Mouse (Mus musculus) frontal cortex, postnatal 36 days (tissue): ENCODE measurements around the gene Krtap21-1.

Experiments
- DNase-seq, 2 experiments: peaks; one replicate each; pipeline ENCODE4 v3.0.0; 2022; ENCODE audit warnings: low spot score in 2 of 2

Krtap21-1 gene

GRCm38 (mm10) chr16:89403768-89404167 is at the start of gene Krtap21-1:
Gene Krtap21-1 (minus strand): TSS chr16:89403868.
- no peak for DNase-seq

DNA sequence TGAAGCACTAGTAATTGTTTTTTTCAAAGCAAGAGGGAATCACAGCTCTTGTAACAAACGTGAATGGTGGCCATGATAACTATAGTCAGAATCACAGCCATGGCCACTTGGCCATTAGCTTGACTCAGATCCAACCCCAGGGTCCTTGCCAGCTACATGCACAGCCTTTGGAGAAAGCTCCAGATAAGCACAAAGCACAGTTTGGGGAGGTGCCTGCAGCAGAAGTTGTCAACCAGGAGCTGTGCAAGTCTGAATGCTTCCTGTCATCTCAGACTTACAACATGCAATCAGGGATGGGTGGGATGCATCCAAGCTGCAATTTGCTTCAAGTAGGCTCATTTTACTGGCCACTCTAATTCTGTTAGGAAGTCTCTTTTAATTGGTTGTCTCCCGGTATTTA is 25.9 kb upstream of the Krtap21-1 start:
- DNase-seq: no peak

- DNase-seq: no peak
Measured at GRCm38 (mm10) chr16:89425310-89425709, 21.6 kb upstream of the Krtap21-1 start.

DNA sequence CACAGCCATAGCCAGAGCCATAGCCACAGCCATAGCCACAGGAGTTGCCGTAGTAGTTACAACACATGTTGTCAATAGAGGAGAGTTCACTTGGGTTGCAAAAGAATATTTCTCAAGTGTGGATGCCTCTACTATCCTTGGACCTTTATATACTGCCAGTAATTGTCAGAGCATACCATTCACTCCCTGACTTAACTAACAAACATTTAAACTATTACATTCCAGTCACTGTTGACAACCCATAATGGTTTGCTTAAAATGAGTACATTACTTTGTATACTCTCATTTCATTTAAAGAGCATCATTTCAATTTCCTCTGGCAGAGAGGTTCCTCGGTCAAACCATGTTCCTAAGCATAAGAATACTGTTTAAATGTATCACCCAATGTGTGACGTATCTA is 16.3 kb upstream of the Krtap21-1 start, which contains the start of gene Krtap6-2:
Krtap6-2 (minus strand) TSS at position 101 of the 400 bp plus-strand sequence.
- no peak for DNase-seq

- no peak for DNase-seq
Measured at GRCm38 (mm10) chr16:89416311-89416710, 12.6 kb upstream of the Krtap21-1 start.

DNA sequence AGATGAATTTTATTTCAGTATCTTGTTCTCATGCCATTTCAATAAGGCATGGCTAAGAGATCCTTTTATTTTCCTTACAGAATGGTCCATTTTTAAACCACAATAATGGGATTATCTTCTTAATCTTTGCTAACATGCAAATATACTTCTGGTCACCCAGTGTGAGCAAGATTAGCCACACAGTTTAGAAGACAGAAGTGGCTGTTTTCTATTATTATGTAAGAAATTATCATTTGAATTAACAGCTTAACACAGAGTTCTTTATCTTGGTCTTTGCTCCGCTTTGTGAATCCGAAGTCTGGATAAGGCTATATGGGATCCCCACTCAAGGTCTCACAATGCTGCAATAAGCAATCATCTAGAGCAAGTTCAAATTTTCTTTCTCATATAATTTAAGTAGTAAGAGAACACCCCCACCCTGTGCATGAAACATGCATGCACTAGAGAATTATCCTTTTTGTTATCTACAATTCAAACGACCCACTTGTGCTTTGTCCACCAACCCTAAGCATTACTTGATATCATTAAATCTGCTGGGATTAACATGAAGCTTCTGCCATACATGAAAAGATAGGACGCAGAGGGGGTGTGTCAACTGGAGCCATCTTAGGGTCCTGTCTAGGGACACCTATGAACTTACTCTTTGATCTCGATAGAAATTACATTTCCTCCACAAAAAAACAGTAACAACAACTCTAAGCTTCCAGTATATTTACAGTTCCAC is 6.8 kb upstream of the Krtap21-1 start:
- no peak for DNase-seq

- DNase-seq: no peak
Measured at GRCm38 (mm10) chr16:89372734-89373461, 30.8 kb downstream of the Krtap21-1 start.
